Mouse (Mus musculus): ENCODE data around the gene Iqsec1.
"Not testable (repeated sequence)": the region's sequence is repeated elsewhere in the genome, so short reads cannot be mapped to it uniquely, and the experiment has no call there.

Iqsec1 gene

DNA sequence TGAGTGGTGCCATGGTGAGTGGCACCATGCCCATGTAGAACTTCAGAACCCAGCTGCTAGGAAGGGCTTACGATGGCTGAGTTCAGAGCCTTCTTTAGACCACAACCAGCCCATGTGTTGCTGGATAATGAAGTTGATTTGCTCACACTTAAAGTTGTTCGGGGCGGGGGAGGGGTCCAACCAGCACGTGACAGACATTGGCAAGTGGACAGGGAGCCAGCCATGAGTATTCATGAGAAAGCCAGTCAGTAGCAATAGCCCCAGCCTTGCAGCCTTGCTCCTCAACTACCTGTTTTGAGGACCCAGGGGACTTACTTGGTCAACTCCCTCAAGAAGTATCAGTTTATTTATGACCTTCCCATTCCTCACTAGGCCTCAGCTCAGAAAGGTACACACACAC is 343.5 kb downstream of the Iqsec1 start:
- DNase-seq = no peak

DNA sequence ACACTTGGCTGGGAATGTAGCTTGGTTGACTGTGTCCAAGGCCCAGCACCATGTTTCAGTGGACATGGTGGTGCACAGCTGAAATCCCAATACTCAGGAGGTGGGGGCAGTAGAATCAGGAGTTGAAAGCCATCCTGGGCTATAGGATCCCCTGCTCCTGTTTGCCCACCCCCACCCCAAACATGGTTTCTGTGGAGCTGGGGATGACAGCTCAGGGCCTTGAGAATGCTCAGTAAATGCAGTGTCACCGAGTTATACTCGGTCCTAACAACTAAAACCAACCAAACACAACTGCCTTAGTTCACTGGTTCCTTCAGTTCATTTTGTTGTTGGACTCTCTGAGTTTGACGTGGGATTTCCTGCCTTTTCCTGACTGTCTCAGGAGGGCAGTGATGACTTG is 345.4 kb downstream of the Iqsec1 start:
- no peak for DNase-seq

DNA sequence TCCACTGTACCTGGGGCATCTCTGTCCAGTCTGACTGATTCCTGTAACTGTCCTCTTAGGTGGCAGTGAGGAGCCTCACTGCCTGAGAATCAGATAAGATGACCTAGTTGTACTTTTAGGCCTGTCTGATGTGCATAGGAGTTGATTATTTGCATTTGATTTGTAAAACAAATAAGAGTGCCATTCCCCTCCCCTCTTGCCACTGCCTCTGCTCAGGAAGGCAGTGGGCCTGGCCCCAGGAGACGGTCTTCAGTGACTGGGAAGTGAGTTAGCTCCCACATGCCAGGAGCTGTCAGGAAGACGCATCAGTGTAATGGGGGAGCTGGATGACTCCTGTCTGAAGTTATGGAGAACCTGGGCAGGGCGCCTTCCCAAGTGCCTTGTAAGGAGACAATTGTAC is 352.9 kb downstream of the Iqsec1 start:
- no peak for DNase-seq

DNA sequence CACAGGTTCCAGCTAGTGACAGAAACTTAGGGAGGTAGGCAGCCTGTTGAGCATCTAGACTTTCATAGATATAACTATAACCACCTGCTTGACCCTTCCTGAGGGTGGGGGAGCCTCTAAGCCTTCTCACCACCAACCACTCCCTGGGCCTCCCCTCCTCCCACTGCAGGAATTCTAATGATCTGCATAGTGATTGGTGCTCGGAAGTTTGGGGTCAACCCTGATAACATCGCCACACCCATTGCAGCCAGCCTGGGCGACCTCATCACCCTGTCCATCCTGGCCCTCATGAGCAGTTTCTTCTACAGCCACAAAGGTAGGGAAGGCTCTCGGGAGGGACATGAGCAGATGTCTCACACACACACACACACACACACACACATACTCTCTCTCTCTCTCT is 353.4 kb downstream of the Iqsec1 start:
- no peak for DNase-seq

DNA sequence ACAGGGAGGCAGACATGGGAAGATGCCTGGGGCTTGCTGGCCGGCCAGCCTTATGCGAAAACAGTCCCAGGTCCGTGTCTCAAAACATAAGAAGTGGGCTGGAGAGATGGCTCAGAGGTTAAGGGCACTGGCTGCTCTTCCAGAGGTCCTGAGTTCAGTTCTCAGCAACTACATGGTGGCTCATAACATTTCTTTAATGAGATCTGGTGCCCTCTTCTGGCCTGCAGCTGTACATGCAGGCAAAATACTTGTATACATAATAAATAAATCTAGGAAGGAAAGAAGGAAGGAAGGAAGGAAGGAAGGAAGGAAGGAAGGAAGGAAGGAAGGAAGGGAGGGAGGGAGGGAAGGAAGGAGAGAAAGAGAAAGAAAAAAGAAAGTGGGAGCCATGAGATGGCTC is 356.0 kb downstream of the Iqsec1 start:
- DNase-seq = not testable (repeated sequence)

DNA sequence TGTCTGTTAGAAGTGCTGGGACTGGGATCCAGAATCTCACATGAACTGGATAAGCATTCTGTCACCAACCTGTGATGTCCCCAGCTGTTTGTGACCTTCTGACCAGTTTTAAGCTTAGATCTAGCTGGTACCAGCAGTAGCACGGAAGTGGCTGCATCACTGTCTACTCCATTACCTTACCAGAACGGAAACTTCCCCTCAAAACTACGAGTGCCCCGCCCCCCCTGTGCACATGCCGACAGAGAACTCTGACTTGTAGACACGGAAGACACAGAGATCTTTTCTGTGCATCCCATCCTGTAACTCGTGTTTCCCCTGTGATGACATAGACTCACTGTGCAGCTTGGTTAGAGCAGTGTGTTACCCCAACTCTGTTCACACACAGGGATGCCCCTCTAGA is 358.1 kb downstream of the Iqsec1 start:
- DNase-seq = no peak

DNA sequence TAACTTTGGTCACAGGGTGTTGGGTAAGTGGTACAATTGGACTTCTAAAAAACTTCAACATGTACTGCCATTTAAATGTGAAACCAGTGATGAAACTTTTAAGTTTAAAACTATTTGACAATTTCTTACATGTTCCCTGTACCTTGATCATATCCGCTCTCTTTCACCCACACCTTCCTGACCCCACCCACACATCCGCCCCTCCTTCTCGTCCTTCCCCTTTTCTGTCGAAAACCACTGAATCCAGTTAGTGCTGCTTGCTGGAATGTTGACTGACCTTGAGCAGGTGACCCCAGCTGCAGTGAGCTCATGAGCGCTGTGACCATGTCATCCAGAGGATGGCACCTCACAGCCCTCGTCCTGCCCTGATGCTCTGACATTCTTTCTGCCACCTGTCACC is 359.0 kb downstream of the Iqsec1 start:
- no peak for DNase-seq

DNA sequence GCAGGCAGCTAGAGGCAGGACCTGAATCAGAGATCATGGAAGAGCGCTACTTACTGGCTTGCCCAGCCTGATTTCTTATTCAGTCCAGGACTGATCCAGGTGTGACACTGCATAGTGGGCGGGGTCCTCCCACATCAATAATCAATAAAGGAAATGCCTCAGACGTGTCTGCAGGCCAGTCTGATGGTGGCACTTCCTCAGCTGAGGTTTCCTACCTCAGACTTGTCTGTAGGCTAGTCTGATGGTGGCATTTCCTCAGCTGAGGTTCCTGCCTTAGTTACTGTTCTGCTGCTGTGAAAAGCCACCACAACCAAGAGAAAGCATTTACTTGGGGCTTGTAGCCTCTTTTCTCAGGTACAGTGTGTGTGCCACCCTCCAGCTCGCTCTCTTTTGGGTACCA is 360.9 kb downstream of the Iqsec1 start:
- no peak for DNase-seq

DNA sequence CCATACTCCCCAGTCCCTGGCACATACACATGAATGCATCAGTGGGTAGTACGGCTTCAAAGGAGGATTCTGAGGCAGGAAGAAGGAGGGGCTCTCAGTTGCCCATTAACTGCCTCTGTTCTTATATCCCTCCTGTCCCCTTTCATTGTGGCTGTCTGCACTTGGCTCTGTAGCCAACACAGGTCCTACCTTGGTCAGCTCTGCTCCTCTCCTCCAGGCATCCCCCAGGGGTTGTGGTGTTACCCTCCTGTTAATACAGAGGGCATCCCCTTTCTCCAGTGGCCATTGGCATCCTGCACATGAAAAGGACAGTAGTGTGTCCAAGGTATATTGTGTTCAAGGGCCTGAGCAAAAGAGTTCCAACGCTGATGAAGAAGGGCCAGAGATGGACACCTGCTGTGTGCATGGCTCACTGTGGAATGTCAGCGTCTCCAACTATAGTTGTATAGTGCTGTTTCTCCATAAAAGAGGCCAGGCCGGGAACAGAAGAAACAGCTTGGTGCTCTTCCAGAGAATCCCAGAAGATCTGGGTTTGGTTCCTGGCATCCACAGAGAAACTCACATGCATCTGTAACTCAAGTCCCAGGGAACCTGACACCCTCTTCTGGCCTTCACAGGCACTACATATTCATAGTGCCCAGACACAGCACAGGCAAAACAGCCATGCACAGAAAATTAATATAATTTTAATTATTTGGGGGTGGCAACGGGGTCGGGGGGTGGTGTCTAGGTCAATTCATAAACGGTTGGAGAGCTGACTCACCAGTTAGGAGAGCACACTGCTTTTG is 363.1 kb downstream of the Iqsec1 start:
- DNase-seq = peak; percentile 50

DNA sequence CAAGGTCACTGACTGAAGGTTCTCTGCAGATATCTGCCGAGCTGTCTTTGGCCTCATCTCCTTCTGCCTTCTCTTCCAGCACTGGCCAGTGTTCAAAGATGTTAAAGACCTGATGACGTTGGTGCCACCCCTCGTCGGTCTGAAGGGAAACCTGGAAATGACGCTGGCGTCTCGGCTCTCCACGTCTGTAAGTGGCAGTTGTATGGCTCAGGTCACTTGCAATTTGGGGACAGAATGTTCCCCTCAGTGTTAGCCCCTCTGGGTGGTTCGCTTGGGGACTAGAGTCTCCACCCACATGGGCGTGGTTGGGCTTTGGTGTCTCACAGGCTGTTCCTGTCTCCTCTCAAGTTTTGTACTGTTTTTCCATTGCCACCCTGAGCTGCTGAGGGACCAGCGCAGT is 363.8 kb downstream of the Iqsec1 start:
- peak; percentile 89 for DNase-seq

DNA sequence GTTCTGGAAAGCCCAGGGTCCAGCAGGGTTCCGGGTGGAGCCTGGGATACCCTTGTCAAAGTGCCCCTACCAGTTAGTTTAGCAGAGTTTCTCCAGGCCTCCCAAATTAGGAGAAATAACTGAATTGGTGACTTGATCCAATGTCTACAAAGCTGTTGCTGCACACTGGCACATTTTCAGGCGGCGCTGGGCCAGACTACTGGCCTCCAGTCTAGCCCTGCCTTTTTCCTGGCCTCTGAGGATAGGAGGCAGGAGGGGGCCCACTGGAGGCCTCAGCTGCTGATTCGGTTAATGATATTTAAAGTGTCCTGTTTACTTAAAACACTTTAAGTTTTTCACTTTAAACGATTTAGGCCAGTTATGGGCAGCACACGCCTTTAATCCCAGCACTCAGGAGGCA is 364.3 kb downstream of the Iqsec1 start:
- DNase-seq = peak; percentile 76

DNA sequence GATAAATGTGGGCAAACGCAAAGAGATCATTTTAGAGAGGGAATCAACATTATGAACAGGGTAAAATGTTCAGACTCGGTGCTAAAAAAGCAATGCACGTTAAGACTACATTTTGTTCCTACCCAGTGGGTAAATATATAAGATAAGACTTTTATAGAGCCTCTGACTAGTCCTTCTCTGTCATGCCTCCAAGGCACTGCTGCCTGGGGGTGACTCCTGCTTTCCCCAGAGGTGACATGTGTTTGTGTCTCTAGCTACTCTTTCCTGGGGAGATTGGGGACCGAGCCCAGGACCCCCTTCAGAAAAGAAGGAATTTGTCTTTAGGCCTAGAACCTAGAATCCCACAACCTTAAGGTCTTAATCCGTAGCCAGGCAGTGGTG is 365.0 kb downstream of the Iqsec1 start:
- peak; percentile 37 for DNase-seq

DNA sequence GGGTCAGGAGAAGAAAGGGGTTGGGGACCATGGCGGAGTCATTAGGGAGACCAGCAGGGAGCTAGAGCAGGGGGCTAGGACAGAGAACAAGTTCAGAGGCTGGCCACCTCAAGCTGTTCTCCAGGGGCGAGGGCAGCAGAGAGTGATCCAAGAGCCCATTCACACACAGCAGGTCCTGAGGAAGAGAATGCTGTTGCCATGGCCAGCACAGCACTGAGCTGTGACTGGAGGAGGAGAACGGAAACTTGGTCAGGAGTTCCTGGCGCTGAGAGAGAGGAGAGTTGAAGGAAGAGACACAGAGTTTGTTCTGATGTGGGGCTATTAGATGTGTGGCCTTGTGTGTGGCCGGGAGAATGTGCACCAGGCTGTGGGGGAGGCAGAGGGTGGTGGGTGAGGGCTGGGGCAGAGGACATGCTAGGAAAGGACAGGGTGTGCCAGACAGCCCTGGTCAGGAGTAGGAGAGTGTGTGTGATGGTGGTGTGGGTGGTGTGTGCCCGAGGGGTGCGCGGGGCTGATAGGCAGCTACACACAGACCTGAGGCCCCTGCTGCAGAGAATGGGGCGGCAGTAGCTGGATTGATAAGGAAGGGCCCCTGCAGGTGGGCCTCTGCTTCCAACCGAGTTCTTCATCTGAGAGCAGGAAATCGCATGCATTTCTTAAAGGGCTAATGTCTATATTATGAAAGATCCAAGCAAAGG is 365.6 kb downstream of the Iqsec1 start:
- DNase-seq = peak; percentile 93

DNA sequence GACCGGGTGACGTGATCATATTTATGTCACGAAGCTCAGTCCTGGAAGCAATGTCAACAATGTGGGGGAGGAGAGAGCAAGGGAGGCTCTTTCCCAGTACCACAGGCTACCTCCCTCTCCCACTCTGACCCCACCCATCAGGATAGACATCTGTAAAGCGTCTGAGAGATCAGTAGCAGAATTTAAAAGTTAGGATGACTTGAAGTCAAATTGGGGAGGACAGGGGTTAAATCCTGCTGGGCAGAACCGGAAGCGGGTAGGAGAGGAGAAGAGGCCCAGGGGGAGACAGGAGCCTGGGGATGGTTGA is 366.9 kb downstream of the Iqsec1 start:
- peak; percentile 65 for DNase-seq

DNA sequence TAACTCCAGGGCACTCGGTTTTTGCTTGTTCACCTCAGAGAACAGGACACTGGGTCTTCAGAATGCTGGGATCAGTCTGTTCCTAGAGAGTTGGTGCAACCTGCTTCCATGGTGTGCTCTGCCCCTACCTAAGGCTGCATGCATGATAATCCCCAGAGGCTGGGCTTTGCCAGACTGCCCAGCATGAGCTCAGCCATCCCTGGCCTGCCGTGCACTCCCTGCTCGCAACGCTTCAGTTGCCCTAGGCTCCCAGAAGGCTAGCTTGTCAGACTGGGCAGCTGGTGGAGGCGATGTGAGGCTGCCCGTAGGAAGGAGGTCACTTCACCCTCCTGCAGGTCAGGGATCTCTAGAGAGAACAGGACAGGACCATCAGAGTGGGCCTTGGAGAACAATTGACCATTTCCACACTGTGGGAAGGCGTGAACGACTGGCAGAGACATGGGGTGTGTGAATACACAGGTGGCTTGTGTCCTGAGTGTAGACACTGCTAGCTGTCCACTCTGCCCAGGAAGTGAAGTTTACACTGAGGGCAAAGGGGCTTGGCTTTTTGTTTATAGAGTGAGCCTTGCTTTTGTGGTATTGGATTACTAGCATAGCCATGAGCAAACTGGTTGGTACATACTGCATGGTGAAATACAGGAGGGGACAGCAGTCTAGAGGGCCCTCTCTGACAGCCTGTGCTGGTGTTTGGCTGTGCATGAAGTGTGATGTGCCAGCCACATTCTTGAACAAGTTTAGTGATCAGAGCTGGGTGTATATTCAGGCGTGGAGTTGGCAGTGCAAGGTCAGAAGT is 367.5 kb downstream of the Iqsec1 start:
- peak; percentile 56 for DNase-seq

DNA sequence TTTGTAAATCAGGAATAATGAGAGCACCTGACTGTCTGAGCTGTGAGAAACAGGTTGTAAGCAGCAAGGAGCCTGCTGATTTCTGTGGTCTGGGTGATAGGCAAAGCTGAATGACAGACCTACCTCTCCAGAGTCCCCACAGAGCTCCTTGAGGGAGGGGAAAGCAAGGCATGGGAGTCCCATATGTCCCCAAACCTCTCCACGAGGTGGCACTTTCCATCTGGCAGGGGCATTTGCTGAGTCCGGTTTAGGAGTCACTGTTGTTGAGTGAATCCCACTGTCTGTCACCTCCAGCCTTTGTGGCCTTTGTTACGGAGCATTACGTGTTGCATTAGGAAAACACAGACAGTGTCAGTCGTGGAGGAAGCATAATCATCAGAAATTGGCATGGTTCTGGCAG is 368.5 kb downstream of the Iqsec1 start:
- DNase-seq = peak; percentile 70

DNA sequence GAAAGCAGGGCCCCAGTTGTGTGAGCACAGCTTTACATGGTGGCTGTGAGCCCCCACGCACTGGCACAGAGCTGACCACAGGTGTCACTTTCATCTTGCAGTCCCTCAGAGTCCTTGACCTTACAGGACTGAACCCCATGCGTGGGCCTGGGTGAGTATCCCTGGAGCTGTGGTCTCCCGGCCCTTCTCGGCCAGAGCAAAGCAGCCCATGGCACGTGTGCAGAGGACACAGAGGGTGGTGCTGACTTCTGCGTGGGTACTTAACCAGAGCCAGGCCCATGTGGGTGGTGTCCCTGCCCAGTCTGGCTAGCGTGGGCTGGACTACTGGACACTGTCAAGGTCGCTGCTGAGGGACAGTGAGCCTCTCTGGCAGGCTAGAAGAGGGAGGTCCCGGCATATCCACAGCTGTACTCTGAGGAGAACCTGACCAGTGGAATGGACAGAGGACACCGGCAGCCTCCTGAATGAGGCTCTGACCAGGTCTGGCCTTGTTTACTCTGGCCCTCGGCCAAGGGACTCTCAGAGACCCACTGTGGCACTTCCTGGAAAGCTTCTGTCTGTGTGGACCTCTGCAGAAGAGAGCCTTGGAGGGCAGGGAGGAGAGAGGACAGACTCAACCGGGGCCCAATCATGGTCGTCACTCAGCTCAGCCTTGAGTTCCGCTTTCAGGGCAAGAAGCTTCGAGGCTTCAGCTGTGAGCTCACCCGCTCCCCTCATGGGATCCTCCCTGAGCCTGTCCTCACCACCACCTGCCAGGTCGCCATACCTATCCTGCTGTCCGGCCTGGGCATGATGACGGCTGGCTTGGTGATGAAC is 369.5 kb downstream of the Iqsec1 start:
- peak; percentile 63 for DNase-seq

DNA sequence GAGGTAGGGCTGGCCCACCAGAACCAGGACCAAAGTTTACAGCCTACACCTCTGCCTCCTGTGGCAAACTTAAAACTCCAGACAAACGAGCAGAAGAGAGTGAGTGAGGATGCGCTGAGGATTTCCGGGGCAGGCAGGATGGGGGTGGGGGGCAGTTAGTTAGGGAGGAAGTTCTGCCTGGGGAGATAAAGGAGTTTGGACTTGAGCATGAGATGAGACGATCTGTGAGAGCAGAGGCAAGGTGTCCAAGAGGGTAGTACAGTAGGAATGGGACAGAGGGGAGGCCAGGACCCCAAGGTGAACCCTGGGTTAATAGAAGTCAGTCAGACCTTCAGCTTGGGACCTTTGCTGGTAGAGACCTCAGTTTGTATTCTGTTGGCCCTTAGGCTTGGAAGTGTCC is 370.2 kb downstream of the Iqsec1 start:
- peak; percentile 77 for DNase-seq

DNA sequence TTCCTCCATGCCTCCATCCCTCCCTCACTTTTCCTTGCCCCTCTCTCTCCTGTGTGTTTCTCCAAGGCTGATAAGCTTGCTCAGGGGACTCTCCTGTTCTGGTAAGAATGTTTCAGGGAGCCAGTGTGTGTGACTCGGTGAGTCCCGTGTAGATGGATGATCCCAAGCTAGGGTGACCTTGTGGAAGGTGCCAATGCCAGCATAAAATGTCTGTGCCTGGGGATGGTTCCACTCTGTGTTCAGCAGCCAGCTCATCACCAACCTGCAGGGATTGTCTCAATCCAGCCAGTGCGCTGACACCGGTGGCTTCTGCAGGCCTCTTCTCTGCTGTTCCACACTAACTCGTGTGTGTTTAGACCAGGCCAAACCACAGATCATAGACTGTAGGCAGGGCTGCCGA is 372.0 kb downstream of the Iqsec1 start:
- no peak for DNase-seq

DNA sequence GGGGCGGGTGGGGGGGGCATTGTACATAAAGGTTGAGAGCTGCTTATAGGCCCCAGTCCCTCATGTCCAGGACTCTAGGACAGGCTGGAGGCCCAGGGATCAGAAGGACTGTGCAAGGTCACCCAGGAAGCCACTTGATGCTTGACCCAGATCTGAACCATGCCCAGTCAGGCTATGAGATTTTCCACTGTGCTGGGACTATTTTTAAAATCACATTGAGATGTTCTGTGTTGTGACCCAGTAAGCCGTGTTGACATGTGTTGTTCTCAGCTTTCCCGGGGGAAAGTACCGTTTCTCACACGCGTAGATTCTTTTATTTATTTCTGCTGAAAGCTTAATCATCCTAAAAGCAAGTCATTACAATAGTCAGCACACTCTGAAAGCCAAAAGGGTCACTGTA is 372.5 kb downstream of the Iqsec1 start:
- DNase-seq = no peak

DNA sequence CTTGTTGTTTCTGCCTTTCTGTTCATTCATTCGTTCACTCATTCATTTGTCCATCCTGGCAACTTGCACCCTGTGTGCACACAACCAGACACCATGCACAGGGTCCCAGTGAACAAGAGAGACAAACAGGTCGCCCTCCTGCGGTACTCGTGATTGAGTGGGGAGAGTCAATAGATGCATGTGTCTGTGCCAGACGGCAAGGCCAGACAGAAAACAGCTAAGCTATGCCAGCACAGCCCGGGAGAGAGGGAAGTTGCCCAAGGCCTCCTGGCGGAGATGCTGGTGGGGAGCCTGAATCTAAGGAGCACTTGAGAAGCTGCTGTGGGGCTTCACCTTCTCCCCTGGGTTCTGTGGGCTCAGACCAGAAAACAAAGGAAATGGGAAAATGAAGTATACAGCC is 373.1 kb downstream of the Iqsec1 start:
- DNase-seq = no peak

DNA sequence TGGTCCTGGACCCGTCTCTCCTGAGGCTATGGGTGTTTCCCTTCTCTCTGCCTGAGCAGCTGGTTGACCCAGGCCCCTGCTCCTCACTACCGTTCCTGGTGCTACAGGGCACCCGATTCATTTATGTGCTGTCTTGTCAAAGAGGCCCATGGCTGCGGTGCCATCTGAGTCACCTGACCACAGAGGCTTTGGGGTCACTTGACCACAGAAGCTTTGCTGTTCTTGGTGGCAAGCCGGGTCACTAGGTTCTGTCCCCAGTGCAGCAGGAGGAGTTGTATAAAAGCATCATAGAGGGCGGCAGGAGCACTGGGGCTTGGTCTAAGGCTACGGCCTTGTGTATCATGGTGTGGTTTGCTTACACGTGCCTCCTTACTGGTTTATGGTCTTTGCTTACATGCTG is 375.2 kb downstream of the Iqsec1 start:
- DNase-seq = no peak

DNA sequence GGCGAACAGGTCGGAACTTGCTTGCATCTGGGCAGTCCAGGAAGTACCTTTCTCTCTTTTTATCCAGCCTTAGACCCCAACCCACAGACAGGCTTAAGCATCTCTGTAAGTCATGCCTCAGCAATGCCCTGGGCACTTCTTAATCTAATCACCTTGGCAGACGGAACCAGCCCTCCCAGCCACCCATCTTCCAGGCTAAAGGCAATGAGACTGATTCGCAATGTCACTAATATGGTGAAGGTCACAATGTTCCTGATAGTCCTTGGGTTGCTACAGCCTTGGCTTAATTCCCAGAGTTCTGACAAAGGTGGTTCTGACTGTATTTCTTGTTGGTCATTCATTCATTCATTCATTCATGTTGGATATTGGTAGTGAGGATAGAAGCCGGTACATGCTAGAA is 378.2 kb downstream of the Iqsec1 start:
- no peak for DNase-seq
